9 mouse cellular contexts compared by ENCODE assay signal in the genomic region with DNA sequence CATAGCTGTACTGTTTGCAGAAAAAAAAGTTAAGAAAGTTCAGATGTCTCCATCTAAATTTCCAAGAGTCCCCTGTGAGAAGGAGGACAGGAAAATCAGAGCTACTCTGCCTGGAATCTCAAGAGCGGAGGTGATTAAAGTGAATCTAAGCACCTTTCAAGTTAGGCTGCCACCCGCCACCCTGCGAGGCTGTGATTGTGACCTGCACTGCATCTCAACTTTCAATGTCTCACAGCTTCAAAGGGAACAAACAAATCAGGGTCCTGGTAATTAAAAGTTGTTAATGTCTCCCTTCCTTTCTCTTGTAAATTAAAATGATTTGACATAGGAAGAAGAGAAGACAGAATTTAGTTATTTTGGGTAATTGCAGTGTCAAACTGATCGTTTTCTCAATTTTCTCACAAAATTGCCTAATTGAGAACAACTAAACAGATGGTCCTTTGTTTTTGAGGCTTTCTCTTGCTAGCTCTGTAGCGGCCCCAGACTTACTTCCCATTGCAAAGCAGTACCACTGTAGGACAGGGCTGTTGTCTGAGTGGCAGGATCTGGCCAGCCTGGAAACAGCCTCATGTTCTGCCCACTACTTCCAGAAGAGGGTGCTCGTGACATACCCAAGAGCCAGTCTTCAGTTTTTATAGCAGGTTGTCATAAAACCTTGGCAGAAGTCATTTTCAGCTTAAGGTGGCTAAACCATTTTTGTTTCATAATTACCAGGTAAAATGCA.
DNase-seq lines count a peak whose midpoint lies in the region; ATAC-seq and TF ChIP-seq lines count a peak whose summit lies in the region.
"Had no signal": no experiment of that assay in that cellular context is flagged by ENCODE, and none has a peak within 500 bp of the region (broad histone marks: within the 10 kb centered on the region; RNA-seq: fewer than 3 reads in every experiment).

No protein-coding gene starts in this region.

- DNase-seq in 416B (ENCODE audit: low read depth) (peak; percentile 86), MN1 (ENCODE audit: low spot score) (peak; percentile 30)
- DNase-seq in cerebellum, postnatal 14 days: peak; percentile 74 to 76
- peak; percentile 76 for DNase-seq in layer of hippocampus, adult 11-12 months (ENCODE audit: low spot score)
- DNase-seq in lung, postnatal 0 days (ENCODE audit: low spot score): peak; percentile 68
- peak; percentile 23 for DNase-seq in retina, adult 2 months (ENCODE audit: low read depth, low spot score)
- no peak for DNase-seq in gastrocnemius, postnatal 36 days

- no peaks in the 10 kb centered on the region for H3K4me1 ChIP-seq in lung, postnatal 0 days (ENCODE audit: insufficient read depth, low read depth, low read length)
- H3K4me1 ChIP-seq: lung, embryonic 15.5 days had no signal

- H3K9ac ChIP-seq in lung, postnatal 0 days (replicated peaks; ENCODE audit: low read depth): no peak overlapping the region
- H3K9ac ChIP-seq: lung, embryonic 15.5 days had no signal

- no peaks in the 10 kb centered on the region for H3K27me3 ChIP-seq in lung, postnatal 0 days (replicated peaks; ENCODE audit: insufficient read depth, low read length)
- H3K27me3 ChIP-seq: lung, embryonic 15.5 days had no signal

- H3K4me3 ChIP-seq in lung, postnatal 0 days (ENCODE audit: low read depth, low read length): no peak overlapping the region
- H3K4me3 ChIP-seq: lung, embryonic 15.5 days had no signal

- H3K27ac ChIP-seq in lung, postnatal 0 days (ENCODE audit: low read length): no peak overlapping the region
- H3K27ac ChIP-seq: lung, embryonic 15.5 days had no signal

- H3K36me3 ChIP-seq in lung, postnatal 0 days (ENCODE audit: insufficient read depth, low read length): no peaks in the 10 kb centered on the region
- H3K36me3 ChIP-seq: lung, embryonic 15.5 days had no signal

- WGBS in lung, postnatal 0 days: 30% methylated on average over 6 of the region's 6 CpGs

- intact Hi-C loops in gastrocnemius, postnatal 36 days (cut with DNase I): no loop called here

- peak; percentile 98 for ATAC-seq in granulocyte monocyte progenitor cell, adult 5-6 weeks (replicated peaks; ENCODE audit: poor library complexity, severe bottlenecking)
- ATAC-seq in lung, postnatal 0 days: peak; percentile 67

- H3K4me2 ChIP-seq in lung, postnatal 0 days (replicated peaks; ENCODE audit: low read depth, low read length): no peak overlapping the region
- H3K4me2 ChIP-seq: lung, embryonic 15.5 days had no signal

- no peaks in the 10 kb centered on the region for H3K9me3 ChIP-seq in lung, postnatal 0 days (ENCODE audit: low read length)
- H3K9me3 ChIP-seq: lung, embryonic 15.5 days had no signal

- peak; percentile 83 for TF ChIP-seq CTCF in lung, postnatal 0 days (IDR thresholded peaks at IDR 0.05)

- TF ChIP-seq EP300 in lung, postnatal 0 days (IDR thresholded peaks at IDR 0.05): no peak

Comparison
In these comparisons a context has a peak if more than half of its experiments do, and no peak if none do; other contexts are left out.
1. DNase-seq: peak in 416B (single experiment), MN1 (single experiment), cerebellum, postnatal 14 days (2 of 2), layer of hippocampus, adult 11-12 months (single experiment), lung, postnatal 0 days (single experiment) and retina, adult 2 months (single experiment); none in gastrocnemius, postnatal 36 days (0 of 2).